Mouse (Mus musculus) kidney, adult 18-20 months (tissue): Measurements from ENCODE around the gene Naa15.

Experiments used
- DNase-seq: peaks from one replicate; pipeline ENCODE4 v3.0.0; 2021

Gene Naa15

GRCm38 (mm10) chr3:51475706-51476105 lies 60.8 kb downstream of the Naa15 start:
- DNase-seq: no peak

DNA sequence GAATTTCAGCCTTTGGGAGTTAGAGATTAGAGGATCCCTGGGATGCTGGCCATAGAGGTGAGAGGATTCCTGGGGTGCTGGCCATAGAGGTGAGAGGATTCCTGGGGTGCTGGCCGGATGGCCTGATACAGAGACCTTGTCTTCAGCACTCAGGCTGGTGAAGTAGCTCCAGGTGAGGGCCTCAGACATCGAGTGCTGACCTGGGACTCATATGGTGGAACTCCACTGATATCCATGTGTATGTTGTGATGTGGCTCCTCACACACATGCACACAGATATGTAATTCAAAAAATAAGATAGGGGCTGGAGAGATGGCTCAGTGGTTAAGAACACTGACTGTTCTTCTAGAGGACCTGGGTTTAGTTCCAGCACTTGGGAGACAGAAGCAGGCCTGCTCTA lies 64.9 kb downstream of the Naa15 start:
- no peak for DNase-seq

- peak; percentile 37 for DNase-seq
Measured at GRCm38 (mm10) chr3:51481059-51481458, 66.1 kb downstream of the Naa15 start.

DNA sequence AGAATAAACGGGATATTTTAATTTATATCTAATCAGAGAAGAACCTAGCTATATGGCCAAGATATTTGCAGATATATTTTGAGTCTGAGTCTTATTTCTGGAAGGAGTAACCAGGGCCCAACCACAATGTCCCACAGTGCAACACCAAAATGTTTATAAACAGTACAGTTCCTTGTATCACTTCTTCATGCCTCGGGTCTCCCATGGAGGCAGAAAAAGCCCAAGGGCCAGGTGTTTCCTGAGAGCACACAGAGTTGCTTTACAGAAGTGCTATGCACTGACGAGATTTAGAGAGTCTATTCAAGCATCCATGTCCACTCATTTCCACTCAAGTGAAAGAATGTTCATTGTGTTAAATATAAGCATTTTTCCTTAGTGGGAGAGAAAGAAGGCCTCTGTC lies 66.9 kb downstream of the Naa15 start:
- no peak for DNase-seq

GRCm38 (mm10) chr3:51482781-51483180 lies 67.8 kb downstream of the Naa15 start:
- DNase-seq: no peak

GRCm38 (mm10) chr3:51483741-51484359 lies 68.9 kb downstream of the Naa15 start, which contains the start of gene Rab33b:
Gene Rab33b (plus strand): TSS chr3:51483920.
- DNase-seq: peak; percentile 97

- DNase-seq: no peak
Measured at GRCm38 (mm10) chr3:51484370-51484769, 69.4 kb downstream of the Naa15 start.

- no peak for DNase-seq
Measured at GRCm38 (mm10) chr3:51485347-51485746, 70.4 kb downstream of the Naa15 start.

- no peak for DNase-seq
Measured at GRCm38 (mm10) chr3:51486491-51487195, 71.7 kb downstream of the Naa15 start.

GRCm38 (mm10) chr3:51490088-51490753 lies 75.3 kb downstream of the Naa15 start:
- DNase-seq: no peak

DNA sequence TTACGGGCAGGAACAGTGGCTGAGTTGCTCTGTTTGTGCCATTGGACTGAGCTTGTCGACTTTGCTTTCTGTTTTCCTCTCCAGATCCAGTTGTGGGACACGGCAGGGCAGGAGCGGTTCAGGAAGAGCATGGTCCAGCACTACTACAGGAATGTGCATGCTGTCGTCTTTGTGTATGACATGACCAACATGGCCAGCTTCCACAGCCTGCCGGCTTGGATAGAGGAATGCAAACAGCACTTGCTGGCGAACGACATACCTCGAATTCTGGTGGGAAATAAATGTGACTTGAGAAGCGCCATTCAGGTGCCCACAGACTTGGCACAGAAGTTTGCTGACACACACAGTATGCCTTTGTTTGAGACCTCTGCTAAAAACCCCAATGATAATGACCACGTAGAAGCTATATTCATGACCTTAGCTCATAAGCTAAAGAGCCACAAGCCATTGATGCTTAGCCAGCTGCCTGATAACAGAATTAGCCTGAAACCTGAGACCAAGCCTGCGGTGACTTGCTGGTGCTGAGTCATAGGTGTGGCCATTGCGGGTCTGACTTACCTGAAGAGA lies 78.4 kb downstream of the Naa15 start:
- no peak for DNase-seq

DNA sequence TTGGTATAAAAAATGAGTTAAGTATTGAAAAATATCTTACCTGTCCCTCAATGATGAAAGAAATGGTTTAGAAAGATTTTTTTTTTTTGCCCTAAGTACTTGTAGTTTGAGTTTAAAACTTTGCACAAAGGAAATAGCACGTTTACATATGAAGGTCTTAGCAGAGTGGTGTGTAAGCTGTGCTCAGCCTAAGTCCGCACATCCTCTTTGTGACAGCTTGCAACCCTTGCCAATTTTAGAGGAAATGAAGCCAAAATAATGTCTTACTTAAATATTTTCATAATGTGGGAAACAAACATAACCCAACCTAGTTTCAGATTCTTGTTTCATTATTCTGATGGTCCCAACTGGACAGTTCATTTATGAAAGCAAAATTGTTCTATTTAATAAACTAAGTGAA lies 79.5 kb downstream of the Naa15 start:
- DNase-seq: no peak

GRCm38 (mm10) chr3:51495646-51496045 lies 80.7 kb downstream of the Naa15 start:
- DNase-seq: no peak

GRCm38 (mm10) chr3:51497978-51498377 lies 83.0 kb downstream of the Naa15 start:
- DNase-seq: no peak

DNA sequence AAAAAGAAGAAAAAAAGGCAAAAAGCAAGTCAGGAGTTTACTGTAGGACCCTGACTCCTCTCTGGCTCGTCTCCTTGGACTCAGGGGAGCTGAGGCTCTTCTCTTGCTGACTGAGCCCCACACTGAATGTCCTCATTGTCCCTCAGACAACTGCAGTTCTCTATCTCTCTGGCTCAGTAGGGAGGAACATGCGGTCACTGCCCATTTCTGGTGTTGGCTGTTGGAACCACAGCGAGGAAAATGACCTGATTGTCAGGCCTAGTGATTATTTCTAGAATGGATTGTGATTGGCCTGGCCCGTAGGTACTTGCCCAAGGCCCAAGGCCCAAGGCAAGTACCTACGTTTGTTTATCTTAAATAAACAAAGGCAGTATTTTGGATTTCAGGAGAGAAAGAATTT lies 83.7 kb downstream of the Naa15 start:
- DNase-seq: no peak

GRCm38 (mm10) chr3:51499876-51500275 lies 84.9 kb downstream of the Naa15 start:
- DNase-seq: no peak

- no peak for DNase-seq
Measured at GRCm38 (mm10) chr3:51504385-51504952, 89.5 kb downstream of the Naa15 start.

GRCm38 (mm10) chr3:51505465-51505864 lies 90.5 kb downstream of the Naa15 start:
- DNase-seq: no peak

DNA sequence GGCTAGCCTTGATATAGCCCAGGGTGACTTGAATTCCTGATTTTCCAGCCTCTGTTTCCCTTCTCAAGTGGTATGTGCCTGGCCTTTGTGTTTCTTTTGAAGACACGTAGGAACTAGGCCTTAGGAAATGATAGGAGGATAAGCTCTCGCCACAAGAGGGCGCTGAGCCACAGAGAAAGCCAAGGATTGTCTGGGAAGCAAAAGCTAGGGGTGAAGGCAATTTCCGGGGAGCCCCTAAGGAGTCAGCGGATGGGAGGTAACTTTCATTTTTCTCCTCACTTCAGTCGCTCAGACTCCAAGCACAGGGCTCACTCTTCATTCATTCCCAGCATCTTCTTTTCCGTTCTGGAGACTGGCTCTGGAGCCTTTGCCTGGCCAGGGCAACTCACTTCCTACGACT lies 96.0 kb downstream of the Naa15 start:
- peak; percentile 81 for DNase-seq

DNA sequence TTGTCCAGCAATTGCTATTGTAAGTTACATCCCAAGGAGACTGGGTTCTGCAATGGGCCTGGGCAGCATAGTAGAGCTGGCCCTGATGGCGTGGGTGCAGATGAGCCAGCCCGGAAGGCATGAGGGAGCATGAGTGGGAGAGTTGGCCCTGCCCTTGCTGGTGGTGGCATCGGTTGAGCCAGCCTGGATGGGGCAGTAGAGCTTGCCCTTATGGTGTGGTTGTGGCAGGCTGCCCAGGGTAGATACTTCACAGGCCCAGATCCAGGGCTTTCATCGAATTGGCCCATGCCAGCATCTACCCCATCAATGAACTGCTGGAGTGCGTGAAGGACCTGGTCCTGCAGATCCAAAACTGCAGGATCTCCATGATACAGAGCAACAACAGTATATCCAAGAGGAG lies 97.0 kb downstream of the Naa15 start:
- no peak for DNase-seq

DNA sequence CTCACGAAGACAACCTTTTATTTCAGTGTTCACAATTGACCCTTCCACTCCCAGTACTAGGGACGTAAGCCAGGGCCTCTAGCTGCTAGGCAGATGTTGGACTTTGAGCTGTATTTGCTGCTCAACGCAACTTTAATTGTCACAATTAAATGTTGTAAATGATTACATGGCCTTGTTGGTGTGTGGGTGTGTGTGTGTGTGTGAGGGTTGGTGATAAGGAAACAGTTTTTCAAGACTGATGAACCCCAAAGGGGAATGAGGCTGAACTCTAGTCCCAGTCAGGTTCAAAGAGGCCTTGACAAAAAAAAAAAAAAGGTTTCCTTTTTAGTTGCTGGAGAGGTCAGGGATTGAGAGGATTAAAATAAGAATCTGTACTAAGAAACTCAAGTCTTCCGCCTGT lies 102.5 kb downstream of the Naa15 start:
- no peak for DNase-seq

DNA sequence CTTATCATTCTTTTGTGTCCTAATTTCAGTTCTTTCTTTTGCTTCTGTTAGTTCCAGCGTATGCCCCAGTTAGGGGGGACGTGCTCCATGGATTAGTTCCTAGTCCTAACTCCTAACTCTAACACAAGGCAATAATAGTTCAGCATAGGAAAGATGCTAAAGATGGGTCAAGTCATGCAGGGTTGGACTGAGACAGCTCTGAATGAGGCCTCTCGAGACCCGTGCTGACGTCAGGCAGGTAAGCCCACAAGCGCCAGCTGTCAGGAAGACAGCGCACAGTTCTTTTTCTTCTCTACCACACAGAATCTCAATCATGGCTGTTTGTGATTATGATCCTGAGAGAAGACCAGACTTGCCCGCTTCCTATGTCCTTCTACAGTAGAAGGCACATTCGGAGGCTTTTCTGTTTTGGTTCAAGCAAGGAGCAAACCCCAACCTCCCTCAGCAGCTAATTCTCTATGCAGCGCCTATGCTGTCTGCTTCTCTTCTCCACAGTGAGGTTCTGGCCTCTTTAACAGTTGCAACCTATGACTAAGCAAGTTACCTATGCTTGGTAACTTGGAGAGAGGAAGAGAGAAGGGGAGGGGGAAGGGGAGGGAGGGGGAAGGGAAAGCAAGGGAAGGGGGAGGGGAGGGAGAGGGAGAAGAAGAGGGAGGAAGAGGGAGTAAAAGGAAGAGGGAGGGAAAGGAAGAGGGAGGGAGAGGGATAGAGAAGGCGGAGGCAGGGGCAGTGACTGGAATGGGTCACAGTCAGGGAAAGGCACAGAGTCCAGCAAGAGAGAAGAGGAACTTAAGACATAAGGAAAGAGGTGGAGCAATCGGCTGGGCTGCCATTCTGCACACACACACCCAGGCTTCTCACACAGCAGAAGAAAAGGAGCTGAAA lies 103.2 kb downstream of the Naa15 start:
- no peak for DNase-seq

DNA sequence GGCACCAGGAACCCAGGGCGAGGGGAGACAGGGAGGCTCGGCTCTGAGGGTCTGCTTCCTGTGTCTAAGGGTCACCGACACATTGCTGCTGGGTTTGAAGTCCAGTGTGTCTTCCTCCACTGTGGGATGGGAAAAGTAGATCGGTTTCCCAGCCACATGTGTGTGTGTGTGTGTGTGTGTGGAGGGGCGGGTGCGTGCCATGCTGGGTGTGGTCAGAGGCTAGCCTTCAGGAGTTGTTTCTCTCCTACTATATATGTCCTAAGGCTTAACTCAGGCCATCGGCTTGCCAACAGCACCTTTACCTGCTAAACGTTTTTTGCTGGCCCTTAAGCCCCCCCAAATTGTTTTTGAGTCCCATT lies 103.8 kb downstream of the Naa15 start:
- no peak for DNase-seq
